Mouse (Mus musculus) spleen, adult 2 months (tissue): ENCODE measurements around the gene Treml1.

ENCODE experiments used
- CTCF ChIP-seq: fragments of 200-500 bp; IDR thresholded peaks from 2 replicates; pipeline ENCODE4 v1.5.1; 2011; ENCODE audit warnings: mild to moderate bottlenecking, inconsistent platforms; ENCODE audit not compliant: insufficient read depth, insufficient read length, insufficient replicate concordance; ENCODE audit errors: extremely low read depth
- POLR2A ChIP-seq: fragments of 200-500 bp; IDR thresholded peaks from 2 replicates; pipeline ENCODE4 v1.6.1; 2011; ENCODE audit warnings: low read depth, low read length, inconsistent platforms

GRCm38 (mm10) chr17:48371621-48372020 is 11.9 kb downstream of the Treml1 start:
- no peak for TF ChIP-seq CTCF
- no peak for TF ChIP-seq POLR2A
